Mouse (Mus musculus): Measurements from ENCODE around the gene Cdk11b. TPM values are rescaled to one million over a fixed set of nuclear protein-coding genes. Genes with fewer than 3 reads are reported as not detected.

The Cdk11b gene
- polyA plus RNA-seq, 1 experiment, result 51.4 TPM

GRCm38 (mm10) chr4:155598536-155598935, 26.1 kb upstream of the Cdk11b start:
- Histone ChIP-seq H3K4me1 (ENCODE audit: control insufficient read depth, insufficient read depth, insufficient read length, low read length) (no peaks in the 10 kb centered on the region), H3K27ac (ENCODE audit: insufficient read depth, low read depth, low read length) (no peak overlapping the region), H3K27me3 (ENCODE audit: control insufficient read depth, insufficient read depth, low read length) (no peaks in the 10 kb centered on the region), H3K36me3 (ENCODE audit: control insufficient read depth, insufficient read depth, low read length) (0 out of 2 replicates have a peak, but pooled peaks cover 2% of the 10 kb centered on the region), H3K4me3 (ENCODE audit: low read depth, low read length) (no peak overlapping the region)
- 16% methylated on average over 20 of the region's 20 CpGs for WGBS
- TF ChIP-seq CTCF (IDR thresholded peaks at IDR 0.05; ENCODE audit: extremely low read depth, insufficient read length, insufficient replicate concordance, low read depth, low read length) (no peak), POLR2A (IDR thresholded peaks at IDR 0.05; ENCODE audit: low read depth, low read length) (no peak)

- TF ChIP-seq POLR2A (IDR thresholded peaks at IDR 0.05; ENCODE audit: low read depth, low read length) (no peak), CTCF (IDR thresholded peaks at IDR 0.05; ENCODE audit: extremely low read depth, insufficient read length, insufficient replicate concordance, low read depth, low read length) (no peak)
- Histone ChIP-seq H3K27ac (ENCODE audit: insufficient read depth, low read depth, low read length) (peak overlapping the region; percentile 76), H3K4me3 (ENCODE audit: low read depth, low read length) (no peak overlapping the region), H3K4me1 (ENCODE audit: control insufficient read depth, insufficient read depth, insufficient read length, low read length) (0 out of 2 replicates have a peak, but pooled peaks cover 2% of the 10 kb centered on the region), H3K36me3 (ENCODE audit: control insufficient read depth, insufficient read depth, low read length) (0 out of 2 replicates have a peak, but pooled peaks cover 2% of the 10 kb centered on the region), H3K27me3 (ENCODE audit: control insufficient read depth, insufficient read depth, low read length) (no peaks in the 10 kb centered on the region)
- 64% methylated on average over 11 of the region's 11 CpGs for whole genome bisulfite sequencing
Observed at GRCm38 (mm10) chr4:155599901-155600825, 24.5 kb upstream of the Cdk11b start.

- H3K4me3 ChIP-seq (ENCODE audit: low read depth, low read length), result peak within 1 kb of the TSS; percentile 90
- no peaks in the 10 kb centered on the region for H3K27me3 ChIP-seq (ENCODE audit: control insufficient read depth, insufficient read depth, low read length)
- 0 out of 2 replicates have a peak, but pooled peaks cover 2% of the 10 kb centered on the region for H3K4me1 ChIP-seq (ENCODE audit: control insufficient read depth, insufficient read depth, insufficient read length, low read length)
- H3K36me3 ChIP-seq (ENCODE audit: control insufficient read depth, insufficient read depth, low read length), result peaks cover 6% of the 10 kb centered on the region; the same call in 1 of the 2 replicates
- TF ChIP-seq POLR2A (IDR thresholded peaks at IDR 0.05; ENCODE audit: low read depth, low read length) (peak; percentile 74; the same call in 1 of the 2 replicates), CTCF (IDR thresholded peaks at IDR 0.05; ENCODE audit: extremely low read depth, insufficient read length, insufficient replicate concordance, low read depth, low read length) (no peak)
- WGBS, result under 1% methylated on average over 65 of the region's 65 CpGs
- H3K27ac ChIP-seq (ENCODE audit: insufficient read depth, low read depth, low read length), result peak within 1 kb of the TSS; percentile 94
Observed at GRCm38 (mm10) chr4:155601091-155601996, 23.3 kb upstream of the Cdk11b start, which contains the start of gene Slc35e2. Slc35e2 (plus strand) TSS chr4:155601416.

GRCm38 (mm10) chr4:155601997-155602456, 22.6 kb upstream of the Cdk11b start:
- H3K36me3 ChIP-seq (ENCODE audit: control insufficient read depth, insufficient read depth, low read length), result peaks cover 6% of the 10 kb centered on the region; the same call in 1 of the 2 replicates
- peak overlapping the region; percentile 90 for H3K4me3 ChIP-seq (ENCODE audit: low read depth, low read length)
- peaks cover 2% of the 10 kb centered on the region; the same call in 1 of the 2 replicates for H3K4me1 ChIP-seq (ENCODE audit: control insufficient read depth, insufficient read depth, insufficient read length, low read length)
- 1% methylated on average over 31 of the region's 31 CpGs for WGBS
- no peaks in the 10 kb centered on the region for H3K27me3 ChIP-seq (ENCODE audit: control insufficient read depth, insufficient read depth, low read length)
- TF ChIP-seq POLR2A (IDR thresholded peaks at IDR 0.05; ENCODE audit: low read depth, low read length) (no peak; the same call in 1 of the 2 replicates), CTCF (IDR thresholded peaks at IDR 0.05; ENCODE audit: extremely low read depth, insufficient read length, insufficient replicate concordance, low read depth, low read length) (no peak)
- peak overlapping the region; percentile 55 for H3K27ac ChIP-seq (ENCODE audit: insufficient read depth, low read depth, low read length)

GRCm38 (mm10) chr4:155602753-155603152, 21.9 kb upstream of the Cdk11b start:
- TF ChIP-seq POLR2A (IDR thresholded peaks at IDR 0.05; ENCODE audit: low read depth, low read length), result no peak
- no peak for TF ChIP-seq CTCF (IDR thresholded peaks at IDR 0.05; ENCODE audit: extremely low read depth, insufficient read length, insufficient replicate concordance, low read depth, low read length)
- Histone ChIP-seq H3K27ac (ENCODE audit: insufficient read depth, low read depth, low read length) (no peak overlapping the region), H3K4me3 (ENCODE audit: low read depth, low read length) (no peak overlapping the region), H3K36me3 (ENCODE audit: control insufficient read depth, insufficient read depth, low read length) (peaks cover 6% of the 10 kb centered on the region; the same call in 1 of the 2 replicates), H3K27me3 (ENCODE audit: control insufficient read depth, insufficient read depth, low read length) (no peaks in the 10 kb centered on the region), H3K4me1 (ENCODE audit: control insufficient read depth, insufficient read depth, insufficient read length, low read length) (peaks cover 2% of the 10 kb centered on the region; the same call in 1 of the 2 replicates)
- 63% methylated on average over 1 of the region's 1 CpGs for WGBS

GRCm38 (mm10) chr4:155603801-155604200, 20.9 kb upstream of the Cdk11b start:
- Histone ChIP-seq H3K27ac (ENCODE audit: insufficient read depth, low read depth, low read length) (no peak overlapping the region; the same call in 1 of the 2 replicates), H3K27me3 (ENCODE audit: control insufficient read depth, insufficient read depth, low read length) (no peaks in the 10 kb centered on the region), H3K4me3 (ENCODE audit: low read depth, low read length) (no peak overlapping the region), H3K4me1 (ENCODE audit: control insufficient read depth, insufficient read depth, insufficient read length, low read length) (peaks cover 2% of the 10 kb centered on the region; the same call in 1 of the 2 replicates), H3K36me3 (ENCODE audit: control insufficient read depth, insufficient read depth, low read length) (peaks cover 6% of the 10 kb centered on the region; the same call in 1 of the 2 replicates)
- 80% methylated on average over 6 of the region's 6 CpGs for WGBS
- no peak for TF ChIP-seq POLR2A (IDR thresholded peaks at IDR 0.05; ENCODE audit: low read depth, low read length)
- no peak for TF ChIP-seq CTCF (IDR thresholded peaks at IDR 0.05; ENCODE audit: extremely low read depth, insufficient read length, insufficient replicate concordance, low read depth, low read length)

Data from small intestine, adult 2 months (tissue).